Mouse (Mus musculus) CH12.LX (cell line): ENCODE results near the gene Lrp10.

Experiments
- CTCF ChIP-seq, 2 experiments: IDR thresholded peaks in 1 of 2; conservative IDR thresholded peaks in 1 of 2; 2 replicates each; pipeline ENCODE4 v1.5.1; 2011 to 2012; ENCODE audit warnings: low read depth in 2 of 2, low read length in 2 of 2, improper control_type of control experiment in 1 of 2, inconsistent platforms in 1 of 2, mild to moderate bottlenecking in 1 of 2, moderate library complexity in 1 of 2
- USF1 ChIP-seq: IDR thresholded peaks from 2 replicates; pipeline ENCODE4 v1.6.1; 2014; ENCODE audit warnings: low read depth, mild to moderate bottlenecking, inconsistent platforms, low read length, improper control_type of control experiment

DNA sequence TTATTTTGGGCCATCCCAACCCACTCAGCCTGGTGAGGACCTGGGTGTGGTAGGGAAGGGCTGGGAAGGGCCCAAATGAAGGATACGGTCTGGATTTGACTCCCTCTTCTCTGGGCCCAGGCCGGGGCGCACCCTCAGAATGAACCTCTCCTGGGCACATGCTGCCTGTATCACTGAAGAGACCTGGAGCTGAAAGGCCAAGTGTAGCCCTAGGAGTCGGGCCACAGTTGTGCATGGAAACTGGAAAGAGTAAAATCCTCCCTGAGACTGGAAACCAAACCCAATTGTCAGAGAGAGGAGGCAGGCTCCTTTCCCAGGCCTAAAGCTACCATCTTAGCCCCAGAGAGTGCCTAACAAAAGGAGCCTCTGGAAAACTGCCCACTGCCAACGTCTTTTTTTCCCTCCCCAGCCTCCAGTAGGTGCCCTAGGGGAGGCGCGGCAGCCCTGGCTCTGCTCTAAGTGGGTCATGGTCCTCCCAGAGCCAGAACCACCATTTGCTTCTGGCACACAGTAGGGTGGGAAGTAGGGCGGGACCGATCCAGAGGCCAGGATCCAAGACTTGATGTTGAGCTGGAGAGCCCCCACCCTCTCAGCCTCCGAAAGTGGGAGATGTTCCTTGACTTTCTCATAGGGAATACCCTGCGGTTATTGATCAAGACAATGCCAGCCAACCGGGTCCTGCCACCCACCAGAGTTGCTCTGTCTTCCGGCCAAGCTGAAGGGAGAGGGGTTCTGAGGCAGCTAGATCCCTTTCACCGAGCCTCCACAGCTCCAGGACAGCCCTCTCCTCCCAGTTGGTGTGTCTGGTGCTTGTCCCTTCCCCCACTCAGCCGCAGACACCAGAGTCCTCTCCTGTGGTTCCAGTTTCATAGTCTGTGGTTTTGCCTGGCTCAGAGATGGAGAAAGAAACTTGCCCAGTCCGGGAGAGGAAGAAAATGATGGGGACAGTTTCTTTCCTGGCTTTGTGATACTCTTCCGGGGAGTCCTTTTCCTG lies 30.8 kb upstream of the Lrp10 start:
- no peak for TF ChIP-seq USF1
- no peak for TF ChIP-seq CTCF (conservative IDR thresholded peaks at IDR 0.05 in 1 of 2, IDR thresholded peaks at IDR 0.05 in 1 of 2; ENCODE audit: low read depth in 2 of 2, low read length in 2 of 2)
